Mouse (Mus musculus) MEL (cell line): Measurements from ENCODE around the gene Canx. TPM values are rescaled to one million over a fixed set of nuclear protein-coding genes. Genes with fewer than 3 reads are reported as not detected.

Experiments
- DNase-seq: peaks from one replicate; pipeline ENCODE4 v3.0.0; 2011; ENCODE audit warnings: low read depth, low spot score
- H3K27ac ChIP-seq: 2 replicates; pipeline ENCODE4 v1.5.1; 2012; ENCODE audit warnings: low read depth, mild to moderate bottlenecking, control low read depth, low read length, moderate library complexity; ENCODE audit not compliant: control insufficient read depth
- H3K27me3 ChIP-seq, 2 experiments: fragments of 150-350 bp in 1 of 2; sonication (generic) in 1 of 2; 2 replicates each; pipeline ENCODE4 v1.6.1; 2012; ENCODE audit warnings: low read length in 2 of 2, mild to moderate bottlenecking in 2 of 2, improper control_type of control experiment in 1 of 2, moderate library complexity in 1 of 2; ENCODE audit not compliant: insufficient read depth in 2 of 2, control insufficient read depth in 1 of 2
- H3K36me3 ChIP-seq, 2 experiments: 2 replicates each; pipeline ENCODE4 v1.6.1; 2012 to 2014; ENCODE audit warnings: low read length in 2 of 2, improper control_type of control experiment in 1 of 2, inconsistent platforms in 1 of 2, mild to moderate bottlenecking in 1 of 2; ENCODE audit not compliant: insufficient read depth in 2 of 2, control insufficient read depth in 1 of 2
- H3K4me1 ChIP-seq, 2 experiments: fragments of 150-350 bp in 1 of 2; sonication (generic) in 1 of 2; 2 replicates each; pipeline ENCODE4 v1.6.1; 2012; ENCODE audit warnings: low read length in 2 of 2, improper control_type of control experiment in 1 of 2, mild to moderate bottlenecking in 1 of 2; ENCODE audit not compliant: insufficient read depth in 2 of 2, control insufficient read depth in 1 of 2
- H3K4me3 ChIP-seq, 2 experiments: fragments of 150-350 bp in 1 of 2; sonication (generic) in 1 of 2; 2 replicates each; pipeline ENCODE4 v1.5.1; 2012; ENCODE audit warnings: low read depth in 2 of 2, low read length in 2 of 2, mild to moderate bottlenecking in 2 of 2, moderate library complexity in 2 of 2, control low read depth in 1 of 2, improper control_type of control experiment in 1 of 2; ENCODE audit not compliant: control insufficient read depth in 1 of 2, insufficient read depth in 1 of 2
- H3K79me2 ChIP-seq: 2 replicates; pipeline ENCODE4 v1.6.1; 2012; ENCODE audit warnings: mild to moderate bottlenecking, low read length, moderate library complexity; ENCODE audit not compliant: control insufficient read depth, poor library complexity, insufficient read depth
- H3K9ac ChIP-seq: 2 replicates; pipeline ENCODE4 v1.6.1; 2012; ENCODE audit warnings: low read depth, mild to moderate bottlenecking, control low read depth, low read length, moderate library complexity; ENCODE audit not compliant: control insufficient read depth, poor library complexity, severe bottlenecking
- H3K9me3 ChIP-seq: fragments of 150-350 bp; sonication (generic); replicated peaks from 2 replicates; pipeline ENCODE4 v1.6.1; 2012; ENCODE audit warnings: mild to moderate bottlenecking, low read length, improper control_type of control experiment, moderate library complexity; ENCODE audit not compliant: insufficient read depth
- BHLHE40 ChIP-seq: IDR thresholded peaks from 2 replicates; pipeline ENCODE4 v1.6.1; 2012; ENCODE audit warnings: low read depth, mild to moderate bottlenecking, inconsistent platforms, low read length, improper control_type of control experiment, borderline replicate concordance
- CHD1 ChIP-seq: IDR thresholded peaks from 2 replicates; pipeline ENCODE4 v1.6.1; 2012; ENCODE audit warnings: low read depth, mild to moderate bottlenecking, inconsistent platforms, low read length, improper control_type of control experiment
- CHD2 ChIP-seq: IDR thresholded peaks from 2 replicates; pipeline ENCODE4 v1.6.1; 2011; ENCODE audit warnings: low read length, improper control_type of control experiment
- CTCF ChIP-seq, 3 experiments: IDR thresholded peaks in 2 of 3; conservative IDR thresholded peaks in 1 of 3; 2 replicates each; pipeline ENCODE4 v1.5.1; 2011 to 2012; ENCODE audit warnings: low read length in 3 of 3, low read depth in 2 of 3, mild to moderate bottlenecking in 2 of 3, improper control_type of control experiment in 1 of 3, inconsistent platforms in 1 of 3, mixed read lengths in 1 of 3, moderate library complexity in 1 of 3; ENCODE audit not compliant: control insufficient read depth in 1 of 3, insufficient read depth in 1 of 3, poor library complexity in 1 of 3, severe bottlenecking in 1 of 3
- ELF1 ChIP-seq: IDR thresholded peaks from 2 replicates; pipeline ENCODE4 v1.6.1; 2014; ENCODE audit warnings: low read depth, mild to moderate bottlenecking, inconsistent platforms, low read length, improper control_type of control experiment, moderate library complexity
- EP300 ChIP-seq, 2 experiments: IDR thresholded peaks; 2 replicates each; pipeline ENCODE4 v1.6.1; 2011; ENCODE audit warnings: improper control_type of control experiment in 2 of 2, low read length in 2 of 2, low read depth in 1 of 2, mild to moderate bottlenecking in 1 of 2
- ETS1 ChIP-seq: IDR thresholded peaks from 2 replicates; pipeline ENCODE4 v1.6.1; 2012; ENCODE audit warnings: low read depth, mild to moderate bottlenecking, inconsistent platforms, low read length, improper control_type of control experiment, moderate library complexity
- GABPA ChIP-seq: IDR thresholded peaks from 2 replicates; pipeline ENCODE4 v1.6.1; 2012; ENCODE audit warnings: low read depth, mild to moderate bottlenecking, inconsistent platforms, low read length, improper control_type of control experiment, moderate library complexity
- GATA1 ChIP-seq: IDR thresholded peaks from 2 replicates; pipeline ENCODE4 v1.6.1; 2011; ENCODE audit warnings: low read depth, low read length, improper control_type of control experiment
- HCFC1 ChIP-seq: IDR thresholded peaks from 2 replicates; pipeline ENCODE4 v1.6.1; 2012; ENCODE audit warnings: low read depth, mild to moderate bottlenecking, inconsistent platforms, low read length, improper control_type of control experiment, moderate library complexity
- JUND ChIP-seq: IDR thresholded peaks from 2 replicates; pipeline ENCODE4 v1.6.1; 2011; ENCODE audit warnings: low read depth, mild to moderate bottlenecking, improper control_type of control experiment, low read length
- KAT2A ChIP-seq: conservative IDR thresholded peaks from 2 replicates; pipeline ENCODE4 v1.6.1; 2012; ENCODE audit warnings: low read depth, low read length, improper control_type of control experiment, inconsistent platforms
- MAFK ChIP-seq: IDR thresholded peaks from 2 replicates; pipeline ENCODE4 v1.6.1; 2011; ENCODE audit warnings: low read depth, mild to moderate bottlenecking, low read length, improper control_type of control experiment, borderline replicate concordance
- MAX ChIP-seq: IDR thresholded peaks from 2 replicates; pipeline ENCODE4 v1.6.1; 2011; ENCODE audit warnings: low read length, improper control_type of control experiment
- MEF2A ChIP-seq: IDR thresholded peaks from 2 replicates; pipeline ENCODE4 v1.6.1; 2014; ENCODE audit warnings: low read depth, mild to moderate bottlenecking, inconsistent platforms, low read length, improper control_type of control experiment; ENCODE audit not compliant: poor library complexity, insufficient replicate concordance, severe bottlenecking; ENCODE audit errors: extremely low read depth
- MXI1 ChIP-seq: IDR thresholded peaks from 2 replicates; pipeline ENCODE4 v1.6.1; 2011; ENCODE audit warnings: mild to moderate bottlenecking, low read depth, low read length, improper control_type of control experiment
- MYB ChIP-seq: IDR thresholded peaks from 2 replicates; pipeline ENCODE4 v1.6.1; 2011; ENCODE audit warnings: mild to moderate bottlenecking, low read depth, low read length, improper control_type of control experiment
- MYC ChIP-seq: IDR thresholded peaks from 2 replicates; pipeline ENCODE4 v1.6.1; 2011; ENCODE audit warnings: low read depth, mild to moderate bottlenecking, low read length, improper control_type of control experiment, moderate library complexity
- NELFE ChIP-seq: IDR thresholded peaks from 2 replicates; pipeline ENCODE4 v1.6.1; 2011; ENCODE audit warnings: low read depth, low read length, improper control_type of control experiment
- NRF1 ChIP-seq: IDR thresholded peaks from 2 replicates; pipeline ENCODE4 v1.6.1; 2014; ENCODE audit warnings: low read depth, mild to moderate bottlenecking, inconsistent platforms, low read length, improper control_type of control experiment, moderate library complexity; ENCODE audit not compliant: poor library complexity, insufficient read depth, severe bottlenecking
- POLR2AphosphoS2 ChIP-seq: IDR thresholded peaks from 2 replicates; pipeline ENCODE4 v1.6.1; 2011; ENCODE audit warnings: low read length, improper control_type of control experiment
- RCOR1 ChIP-seq: IDR thresholded peaks from 2 replicates; pipeline ENCODE4 v1.6.1; 2012; ENCODE audit warnings: low read depth, mild to moderate bottlenecking, inconsistent platforms, low read length, improper control_type of control experiment
- SIN3A ChIP-seq: IDR thresholded peaks from 2 replicates; pipeline ENCODE4 v1.6.1; 2012; ENCODE audit warnings: low read length, improper control_type of control experiment, inconsistent platforms
- SMC3 ChIP-seq: IDR thresholded peaks from 2 replicates; pipeline ENCODE4 v1.6.1; 2011; ENCODE audit warnings: low read depth, low read length, improper control_type of control experiment
- TBP ChIP-seq: IDR thresholded peaks from 2 replicates; pipeline ENCODE4 v1.8.0; 2011; ENCODE audit warnings: low read depth, low read length, improper control_type of control experiment
- TCF12 ChIP-seq: IDR thresholded peaks from 2 replicates; pipeline ENCODE4 v1.6.1; 2014; ENCODE audit warnings: low read depth, mild to moderate bottlenecking, inconsistent platforms, low read length, improper control_type of control experiment, moderate library complexity
- UBTF ChIP-seq: IDR thresholded peaks from 2 replicates; pipeline ENCODE4 v1.6.1; 2012; ENCODE audit warnings: low read depth, mild to moderate bottlenecking, inconsistent platforms, low read length, improper control_type of control experiment, moderate library complexity, borderline replicate concordance; ENCODE audit not compliant: insufficient read depth
- USF1 ChIP-seq: IDR thresholded peaks from 2 replicates; pipeline ENCODE4 v1.6.1; 2014; ENCODE audit warnings: low read depth, mild to moderate bottlenecking, inconsistent platforms, low read length, improper control_type of control experiment, moderate library complexity
- ZKSCAN1 ChIP-seq: IDR thresholded peaks from 2 replicates; pipeline ENCODE4 v1.6.1; 2012; ENCODE audit warnings: low read depth, mild to moderate bottlenecking, inconsistent platforms, low read length, improper control_type of control experiment, moderate library complexity
- ZMIZ1 ChIP-seq: IDR thresholded peaks from 2 replicates; pipeline ENCODE4 v1.6.1; 2012; ENCODE audit warnings: low read depth, mild to moderate bottlenecking, inconsistent platforms, low read length, improper control_type of control experiment, moderate library complexity
- ZNF384 ChIP-seq: IDR thresholded peaks from 2 replicates; pipeline ENCODE4 v1.6.1; 2012; ENCODE audit warnings: low read depth, mild to moderate bottlenecking, inconsistent platforms, low read length, improper control_type of control experiment
- polyA plus RNA-seq, 2 experiments: library from polyadenylated mRNA; stranded (reverse) in 1 of 2; unstranded in 1 of 2; fragments of >175 nt in 1 of 2; fragments of >200 nt in 1 of 2; gene quantifications; 2 replicates each; pipeline versions ENCODE4 v1.2.1 to v1.2.4; 2012; ENCODE audit warnings: low replicate concordance in 2 of 2, low read depth in 1 of 2; ENCODE audit not compliant: insufficient read length in 2 of 2, insufficient read depth in 1 of 2, missing spikeins in 1 of 2
- total RNA-seq: library from RNA; depleted of rRNA; stranded (reverse); fragments of 300-350 nt; gene quantifications from 2 replicates; pipeline ENCODE4 v1.2.3, GENCODE M21; 2012

The Canx gene
- total and polyA plus RNA-seq, 3 experiments = 390 to 867 (median 464) TPM

DNA sequence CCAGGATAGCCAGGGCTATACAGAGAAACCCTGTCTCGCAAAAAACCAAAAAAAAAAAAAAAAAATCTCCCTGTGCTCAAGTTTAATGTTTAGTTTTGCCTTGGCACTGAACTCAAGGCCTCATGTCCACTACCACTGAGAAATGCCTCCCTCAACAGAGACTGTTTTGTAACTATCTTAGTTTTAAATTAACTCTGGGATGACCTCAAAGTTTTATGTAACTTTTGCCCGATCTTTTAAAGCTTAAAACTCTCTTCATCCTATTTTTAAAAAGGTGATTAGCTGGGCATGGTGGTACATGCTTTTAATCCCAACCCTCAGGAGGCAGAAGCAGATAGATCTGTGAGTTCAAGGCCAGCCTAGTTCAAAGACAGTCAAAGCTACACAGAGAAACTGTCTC lies 22.1 kb downstream of the Canx start:
- TF ChIP-seq ELF1 (no peak), MXI1 (no peak), MYB (no peak), BHLHE40 (no peak), NRF1 (no peak), SMC3 (no peak), GABPA (no peak), RCOR1 (no peak), ZKSCAN1 (no peak), CHD2 (no peak), CHD1 (no peak), MAX (no peak), POLR2AphosphoS2 (no peak), USF1 (no peak), MAFK (no peak), GATA1 (no peak)
- H3K27ac ChIP-seq = no peak overlapping the region
- no peak for DNase-seq
- peaks cover 19 to 94% of the 10 kb centered on the region in 2 experiments for H3K36me3 ChIP-seq
- H3K4me3 ChIP-seq = no peak overlapping the region
- no peaks in the 10 kb centered on the region for H3K27me3 ChIP-seq
- H3K9me3 ChIP-seq = no peaks in the 10 kb centered on the region
- H3K79me2 ChIP-seq = peaks cover 1% of the 10 kb centered on the region; the same call in 1 of the 2 replicates
- no peaks in the 10 kb centered on the region for H3K4me1 ChIP-seq
- H3K9ac ChIP-seq = no peak overlapping the region

DNA sequence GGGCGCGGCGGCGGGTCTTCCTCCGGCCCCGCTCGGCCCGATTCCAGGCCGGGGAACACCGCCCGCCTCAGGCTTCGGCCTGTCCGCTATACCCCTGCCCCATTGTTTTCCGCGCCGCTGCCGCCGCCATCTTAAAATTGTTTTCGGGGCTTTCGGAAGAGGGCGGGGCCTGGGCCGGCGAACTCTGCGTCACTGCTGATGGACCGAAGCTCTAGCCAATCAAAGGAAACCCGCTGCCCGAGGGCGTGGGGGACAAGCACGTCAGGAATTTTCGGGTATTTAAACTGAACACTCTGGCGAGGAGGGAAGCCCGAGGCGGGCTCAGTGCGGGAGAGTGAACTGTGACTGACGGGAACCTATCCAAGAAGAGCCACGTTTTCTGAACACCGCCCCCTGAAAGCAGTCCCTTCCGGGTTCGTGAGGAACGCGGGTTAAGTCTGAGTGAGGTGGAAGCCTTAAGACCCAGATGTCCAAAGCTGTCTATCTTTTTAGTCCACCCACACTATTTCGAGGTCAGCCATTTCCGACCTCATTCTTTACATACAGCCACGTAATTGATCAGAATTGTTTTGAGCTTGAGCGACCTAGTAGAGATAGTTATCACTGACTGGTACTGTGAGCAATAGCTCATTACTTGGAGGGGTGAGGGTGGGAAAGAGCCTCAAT lies 33.1 kb downstream of the Canx start, which contains the start of gene Maml1:
Maml1 (minus strand) TSS at position 122 of the 666 bp plus-strand sequence.
- Histone ChIP-seq H3K9ac (peak within 1 kb of the TSS; percentile 99), H3K36me3 (peaks cover 23 to 31% of the 10 kb centered on the region in 2 experiments), H3K27ac (peak within 1 kb of the TSS; percentile 81), H3K4me1 (peaks cover 2 to 11% of the 10 kb centered on the region in 2 experiments; a peak in 3 of 4 replicates), H3K9me3 (no peaks in the 10 kb centered on the region), H3K79me2 (peaks cover 36% of the 10 kb centered on the region), H3K27me3 (no peaks in the 10 kb centered on the region), H3K4me3 (peak within 1 kb of the TSS; percentile 69 to 80)
- peak; percentile 100 for DNase-seq
- TF ChIP-seq ETS1 (peak; percentile 34; the same call in 1 of the 2 replicates), ZNF384 (no peak), TBP (peak; percentile 93), KAT2A (peak; percentile 53), MEF2A (0 out of 2 replicates have a peak, but pooled peaks have one; percentile 21), EP300 (IDR thresholded peaks at IDR 0.05; ENCODE audit: low read depth in 1 of 2, low read length in 2 of 2) (no peak), UBTF (0 out of 2 replicates have a peak, but pooled peaks have one; percentile 15), MYC (peak; percentile 89), CHD2 (peak; percentile 65), SIN3A (peak; percentile 92), JUND (no peak), ZMIZ1 (peak; percentile 94), ELF1 (peak; percentile 97), MYB (peak; percentile 32), TCF12 (peak; percentile 74), NELFE (peak; percentile 89), CTCF (IDR thresholded peaks at IDR 0.05 in 2 of 3, conservative IDR thresholded peaks at IDR 0.05 in 1 of 3; ENCODE audit: control insufficient read depth in 1 of 3, insufficient read depth in 1 of 3, low read depth in 2 of 3, low read length in 3 of 3, poor library complexity in 1 of 3, severe bottlenecking in 1 of 3) (no peak), HCFC1 (peak; percentile 80), POLR2AphosphoS2 (peak; percentile 100)
